Mouse (Mus musculus) stomach, postnatal 0 days (tissue): Measurements from ENCODE around the gene Sbp. TPM values are rescaled to one million over a fixed set of nuclear protein-coding genes. Genes with fewer than 3 reads are reported as not detected.

Source experiments
- ATAC-seq: fragments of 200-750 bp; cut with Nextera tagmentation; 2 replicates; pipeline ENCODE4 v1.8.0; 2017; ENCODE audit not compliant: low FRiP score, low TSS enrichment
- DNase-seq: peaks from one replicate; pipeline ENCODE4 v3.0.0-alpha.2; 2016; ENCODE audit warnings: low spot score
- H3K27ac ChIP-seq: fragments of 300-500 bp; sonication (generic); replicated peaks from 2 replicates; pipeline ENCODE4 v1.5.1; 2014; ENCODE audit warnings: mild to moderate bottlenecking, control low read depth
- H3K27me3 ChIP-seq: fragments of 300-500 bp; sonication (generic); 2 replicates; pipeline ENCODE4 v1.6.1; 2014; ENCODE audit warnings: low read length; ENCODE audit not compliant: control insufficient read depth, insufficient read depth
- H3K36me3 ChIP-seq: fragments of 300-500 bp; sonication (generic); 2 replicates; pipeline ENCODE4 v1.6.1; 2014; ENCODE audit warnings: low read length, mixed read lengths; ENCODE audit not compliant: control insufficient read depth, insufficient read depth
- H3K4me1 ChIP-seq: fragments of 300-500 bp; sonication (generic); replicated peaks from 2 replicates; pipeline ENCODE4 v1.6.1; 2014; ENCODE audit warnings: antibody characterized with exemption; ENCODE audit not compliant: control insufficient read depth, insufficient read depth
- H3K4me2 ChIP-seq: fragments of 300-500 bp; sonication (generic); replicated peaks from 2 replicates; pipeline ENCODE4 v1.6.1; 2014; ENCODE audit warnings: low read depth, mild to moderate bottlenecking, control low read depth, moderate library complexity
- H3K4me3 ChIP-seq: fragments of 300-500 bp; sonication (generic); 2 replicates; pipeline ENCODE4 v1.5.1; 2014; ENCODE audit warnings: low read depth, low read length, control low read depth
- H3K9ac ChIP-seq: fragments of 300-500 bp; sonication (generic); 2 replicates; pipeline ENCODE4 v1.6.1; 2014; ENCODE audit warnings: mild to moderate bottlenecking, low read length, control low read depth, mixed read lengths
- H3K9me3 ChIP-seq: fragments of 300-500 bp; sonication (generic); 2 replicates; pipeline ENCODE4 v1.6.1; 2016; ENCODE audit warnings: low read length; ENCODE audit not compliant: control insufficient read depth
- CTCF ChIP-seq: IDR thresholded peaks from 2 replicates; pipeline ENCODE4 v1.5.1; 2016; ENCODE audit warnings: antibody characterized with exemption, low read depth, mild to moderate bottlenecking, moderate library complexity
- EP300 ChIP-seq: optimal IDR thresholded peaks from 2 replicates; pipeline ENCODE3; 2016; ENCODE audit warnings: antibody characterized with exemption
- WGBS: fragments of 180-500 bp; shearing (Covaris S2); extraction: QIAGEN DNeasy Blood & Tissue Kit; methylation state at CpG from one replicate; pipeline ENCODE4 v1.1.7; 2014; 5-methylcytosine and 5-hydroxymethylcytosine counted together
- polyA plus RNA-seq: library from polyadenylated mRNA; unstranded; fragments of >200 nt; fragmentation: Nextera tagmentation; extraction: Ambion mirVana; gene quantifications from 2 replicates; pipeline ENCODE4 v1.2.1, GENCODE M21; 2015

Sbp gene
- polyA plus RNA-seq, 1 experiment from 2014 or later, result not detected

- Histone ChIP-seq H3K27me3 (no peaks in the 10 kb centered on the region), H3K4me3 (no peak within 1 kb of the TSS), H3K36me3 (no peaks in the 10 kb centered on the region), H3K9ac (no peak within 1 kb of the TSS), H3K4me2 (no peak within 1 kb of the TSS), H3K27ac (peak within 1 kb of the TSS; percentile 24; the same call in 1 of the 2 replicates), H3K9me3 (no peaks in the 10 kb centered on the region), H3K4me1 (no peaks in the 10 kb centered on the region)
- ATAC-seq, result peak; percentile 57
- WGBS, result 52% methylated on average over 10 of the region's 10 CpGs
- no peak for DNase-seq
- TF ChIP-seq CTCF, result no peak
- no peak for TF ChIP-seq EP300
Observed at GRCm38 (mm10) chr17:23980297-23980909, 38.9 kb downstream of the Sbp start, which contains the start of gene Prss30. Gene Prss30 (minus strand): TSS chr17:23980566.

- ATAC-seq (no peak), DNase-seq (no peak)
- Histone ChIP-seq H3K9me3 (no peaks in the 10 kb centered on the region), H3K4me2 (no peak overlapping the region), H3K27me3 (no peaks in the 10 kb centered on the region), H3K27ac (no peak overlapping the region), H3K9ac (no peak overlapping the region), H3K4me1 (no peaks in the 10 kb centered on the region), H3K36me3 (no peaks in the 10 kb centered on the region), H3K4me3 (no peak overlapping the region)
- no peak for TF ChIP-seq CTCF
- TF ChIP-seq EP300, result no peak
- WGBS, result 55% methylated on average over 4 of the region's 4 CpGs
Observed at GRCm38 (mm10) chr17:23982912-23983311, 41.4 kb downstream of the Sbp start.

GRCm38 (mm10) chr17:23984989-23985388, 43.5 kb downstream of the Sbp start:
- H3K4me2 ChIP-seq, result no peak overlapping the region
- no peaks in the 10 kb centered on the region for H3K27me3 ChIP-seq
- no peaks in the 10 kb centered on the region for H3K4me1 ChIP-seq
- H3K9ac ChIP-seq, result no peak overlapping the region
- no peak overlapping the region for H3K4me3 ChIP-seq
- H3K9me3 ChIP-seq, result no peaks in the 10 kb centered on the region
- H3K27ac ChIP-seq, result no peak overlapping the region
- TF ChIP-seq CTCF (no peak), EP300 (no peak)
- ATAC-seq (no peak), DNase-seq (no peak)
- 71% methylated on average over 1 of the region's 1 CpGs for WGBS
- H3K36me3 ChIP-seq, result no peaks in the 10 kb centered on the region

GRCm38 (mm10) chr17:23989802-23990201, 48.3 kb downstream of the Sbp start:
- Histone ChIP-seq H3K9me3 (no peaks in the 10 kb centered on the region), H3K9ac (no peak overlapping the region), H3K27me3 (no peaks in the 10 kb centered on the region), H3K36me3 (no peaks in the 10 kb centered on the region), H3K4me3 (no peak overlapping the region), H3K4me2 (no peak overlapping the region), H3K4me1 (no peaks in the 10 kb centered on the region), H3K27ac (no peak overlapping the region)
- ATAC-seq (no peak), DNase-seq (no peak)
- 35% methylated on average over 2 of the region's 2 CpGs for WGBS
- TF ChIP-seq EP300 (no peak), CTCF (no peak)

GRCm38 (mm10) chr17:23992789-23993553, 51.5 kb downstream of the Sbp start:
- DNase-seq, result no peak
- no peak for TF ChIP-seq CTCF
- no peak for TF ChIP-seq EP300
- Histone ChIP-seq H3K4me2 (peak overlapping the region; percentile 46; the same call in 1 of the 2 replicates), H3K4me1 (no peaks in the 10 kb centered on the region), H3K9ac (0 out of 2 replicates have a peak overlapping the region, but pooled peaks have one; percentile 27), H3K4me3 (peak overlapping the region; percentile 8; the same call in 1 of the 2 replicates), H3K9me3 (no peaks in the 10 kb centered on the region), H3K27ac (no peak overlapping the region), H3K27me3 (no peaks in the 10 kb centered on the region), H3K36me3 (no peaks in the 10 kb centered on the region)
- 60% methylated on average over 9 of the region's 9 CpGs for WGBS
- ATAC-seq, result peak; percentile 30
